Mouse (Mus musculus) hindbrain, embryonic 14.5 days (tissue): Measurements from ENCODE around the gene Atp6v1g3. TPM values are rescaled to one million over a fixed set of nuclear protein-coding genes. Genes with fewer than 3 reads are reported as not detected.
A peak's percentile ranks its signal among the peaks of the same experiment; 100 is the strongest.

Experiments used
- ATAC-seq: fragments of 200-750 bp; cut with Nextera tagmentation; 2 replicates; pipeline ENCODE4 v1.8.0; 2017; ENCODE audit warnings: moderate number of reproducible peaks, mild to moderate bottlenecking, moderate TSS enrichment, moderate library complexity; ENCODE audit not compliant: low FRiP score
- DNase-seq: peaks from one replicate; pipeline ENCODE4 v3.0.0-alpha.2; 2015; ENCODE audit warnings: low spot score
- H3K27ac ChIP-seq: fragments of 300-500 bp; sonication (generic); 2 replicates; pipeline ENCODE4 v1.5.1; 2014; ENCODE audit warnings: mild to moderate bottlenecking, moderate library complexity
- H3K27me3 ChIP-seq: fragments of 300-500 bp; sonication (generic); 2 replicates; pipeline ENCODE4 v1.6.1; 2014; ENCODE audit warnings: mild to moderate bottlenecking, low read length, mixed read lengths; ENCODE audit not compliant: control insufficient read depth, insufficient read depth
- H3K36me3 ChIP-seq: fragments of 300-500 bp; sonication (generic); replicated peaks from 2 replicates; pipeline ENCODE4 v1.6.1; 2014; ENCODE audit not compliant: control insufficient read depth, insufficient read depth
- H3K4me1 ChIP-seq: fragments of 300-500 bp; sonication (generic); replicated peaks from 2 replicates; pipeline ENCODE4 v1.6.1; 2014; ENCODE audit warnings: antibody characterized with exemption, low read length, mixed read lengths; ENCODE audit not compliant: control insufficient read depth, insufficient read depth
- H3K4me2 ChIP-seq: fragments of 300-500 bp; sonication (generic); replicated peaks from 2 replicates; pipeline ENCODE4 v1.6.1; 2014; ENCODE audit warnings: mild to moderate bottlenecking, moderate library complexity
- H3K4me3 ChIP-seq: fragments of 300-500 bp; sonication (generic); replicated peaks from 2 replicates; pipeline ENCODE4 v1.5.1; 2014; ENCODE audit warnings: mild to moderate bottlenecking, low read length
- H3K9ac ChIP-seq: fragments of 300-500 bp; sonication (generic); 2 replicates; pipeline ENCODE4 v1.6.1; 2014
- H3K9me3 ChIP-seq: fragments of 300-500 bp; sonication (generic); 2 replicates; pipeline ENCODE4 v1.6.1; 2016; ENCODE audit warnings: low read length; ENCODE audit not compliant: control insufficient read depth
- WGBS: fragments of 180-500 bp; shearing (Covaris S2); extraction: QIAGEN DNeasy Blood & Tissue Kit; methylation state at CpG from one replicate; pipeline ENCODE4 v1.1.7; 2014; 5-methylcytosine and 5-hydroxymethylcytosine counted together
- polyA plus RNA-seq: library from polyadenylated mRNA; unstranded; fragments of >200 nt; fragmentation: Nextera tagmentation; extraction: Ambion mirVana; gene quantifications from 2 replicates; pipeline ENCODE4 v1.2.1, GENCODE M21; 2014

Atp6v1g3 gene
- polyA plus RNA-seq, 1 experiment from 2014 or later = not detected

DNA sequence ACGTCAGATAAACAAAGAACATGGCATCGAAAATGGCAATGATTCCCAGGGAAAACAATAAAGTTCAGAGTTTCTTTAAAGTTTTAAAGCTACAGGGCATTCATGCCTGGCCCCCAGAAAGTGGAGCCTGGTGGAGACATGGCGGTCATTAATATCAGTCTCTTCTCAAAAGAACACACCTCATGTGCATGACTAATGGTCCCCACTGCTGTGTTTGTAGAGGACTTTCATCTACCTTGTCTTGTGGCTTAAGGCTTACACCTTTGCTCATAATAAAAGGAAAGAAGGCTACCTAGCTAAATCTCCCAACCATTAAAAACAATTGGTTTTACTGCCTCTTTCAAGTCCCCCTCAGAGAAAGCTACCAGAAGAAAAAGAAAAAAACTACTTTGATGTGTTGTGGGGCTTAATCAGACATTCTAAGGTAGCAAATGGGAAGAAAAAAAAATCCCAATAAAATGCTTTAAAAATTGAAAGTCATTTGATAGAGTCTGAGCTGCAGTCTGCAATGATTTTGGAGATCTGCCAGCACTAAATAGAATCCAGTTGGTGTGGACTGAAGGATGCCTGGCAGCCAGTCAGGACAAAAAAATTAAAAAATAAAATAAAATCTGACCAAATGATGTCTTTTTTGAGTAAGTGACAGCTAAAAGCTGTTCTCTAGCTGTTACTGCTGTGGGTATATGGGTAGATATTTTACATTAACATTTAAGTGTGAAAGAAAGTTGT is 9.0 kb downstream of the Atp6v1g3 start:
- Histone ChIP-seq H3K4me2 (no peak overlapping the region), H3K36me3 (no peaks in the 10 kb centered on the region), H3K4me1 (no peaks in the 10 kb centered on the region), H3K27ac (no peak overlapping the region), H3K9ac (no peak overlapping the region), H3K4me3 (no peak overlapping the region), H3K9me3 (no peaks in the 10 kb centered on the region), H3K27me3 (no peaks in the 10 kb centered on the region)
- WGBS = 83% methylated on average over 3 of the region's 3 CpGs
- DNase-seq (peak; percentile 41), ATAC-seq (no peak)

DNA sequence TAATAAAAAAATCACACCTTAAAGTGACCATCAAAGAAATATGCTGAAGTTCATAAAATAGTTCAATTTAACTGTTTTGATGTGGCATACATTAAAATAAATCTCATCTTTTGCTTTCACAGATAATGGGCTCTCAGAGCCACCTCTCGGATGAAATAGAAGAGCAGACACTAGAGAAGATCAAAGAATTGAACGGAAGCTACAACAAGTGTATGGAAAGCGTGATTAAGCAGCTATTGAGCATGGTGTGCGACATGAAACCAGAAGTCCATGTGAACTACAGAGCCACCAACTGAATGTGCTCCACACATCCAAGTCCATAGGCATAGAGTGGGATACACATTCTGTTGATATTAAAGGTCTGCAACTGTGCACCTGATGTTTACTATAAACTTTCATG is 14.1 kb downstream of the Atp6v1g3 start:
- Histone ChIP-seq H3K27ac (no peak overlapping the region), H3K4me2 (no peak overlapping the region), H3K27me3 (no peaks in the 10 kb centered on the region), H3K4me1 (no peaks in the 10 kb centered on the region), H3K4me3 (no peak overlapping the region), H3K36me3 (no peaks in the 10 kb centered on the region), H3K9ac (no peak overlapping the region), H3K9me3 (no peaks in the 10 kb centered on the region)
- DNase-seq = no peak
- no peak for ATAC-seq
- WGBS = 90% methylated on average over 4 of the region's 4 CpGs

DNA sequence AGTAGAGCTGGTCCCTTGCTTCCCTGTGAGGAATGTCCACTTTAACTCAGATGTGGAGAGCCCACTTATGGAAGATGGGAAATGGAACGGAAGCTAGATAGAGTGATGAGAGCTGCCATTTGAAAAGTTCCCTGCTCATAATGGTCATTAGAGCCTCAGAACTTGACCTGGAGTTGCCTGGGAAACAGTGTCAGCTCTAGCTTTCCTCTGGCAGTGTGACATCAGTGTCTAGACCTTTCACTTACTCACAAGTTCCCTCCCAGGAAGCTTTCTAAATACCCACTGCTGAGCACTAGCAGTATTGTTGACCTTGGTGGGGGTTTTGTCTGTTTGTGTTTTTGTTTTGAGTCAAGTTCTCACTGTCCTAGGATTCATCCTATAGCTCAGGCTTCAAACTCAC is 15.2 kb downstream of the Atp6v1g3 start:
- Histone ChIP-seq H3K4me3 (no peak overlapping the region), H3K4me1 (no peaks in the 10 kb centered on the region)

DNA sequence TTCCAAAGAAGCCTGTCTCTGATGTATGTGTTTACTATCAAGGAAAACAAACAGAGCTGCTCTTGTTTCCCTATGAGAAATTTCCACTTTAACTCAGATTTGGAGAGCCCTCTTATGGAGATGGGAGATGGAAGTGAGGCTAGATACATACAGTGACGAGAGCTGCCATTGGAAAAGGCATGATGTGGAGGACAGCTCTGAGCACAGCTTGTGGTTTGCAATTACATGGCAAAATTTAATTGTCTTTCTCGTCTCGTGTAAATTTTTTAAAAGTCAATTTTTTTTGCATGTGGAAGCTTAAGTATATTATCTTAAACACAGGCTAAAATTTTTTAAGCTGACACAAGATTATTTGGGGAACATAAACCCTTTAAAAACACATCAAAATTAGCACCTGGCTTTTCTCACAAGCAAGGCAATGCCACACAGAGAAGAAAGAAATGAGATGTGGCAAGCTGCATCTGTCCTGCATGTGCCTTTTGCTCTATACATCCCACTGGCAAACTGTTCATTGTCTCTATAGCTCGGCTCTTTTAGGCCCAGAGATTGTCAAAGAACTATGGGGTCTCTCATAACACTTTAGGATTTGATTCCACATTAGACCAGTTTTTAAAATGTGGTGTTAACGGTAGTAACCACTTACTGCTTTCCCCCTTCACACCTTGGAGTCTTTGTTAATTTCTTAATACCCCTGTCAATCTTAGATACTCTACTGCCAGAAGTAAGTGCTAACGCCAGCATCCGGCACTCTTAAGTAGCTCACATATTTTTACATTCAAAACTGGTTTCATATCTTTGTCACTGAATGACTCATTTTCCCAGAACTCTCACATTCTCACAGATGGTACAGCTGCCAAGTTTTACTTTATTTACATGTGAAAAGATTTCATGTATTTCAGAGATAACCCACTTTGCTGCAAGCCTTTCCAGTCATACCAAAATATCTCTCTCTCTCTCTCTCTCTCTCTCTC is 16.2 kb downstream of the Atp6v1g3 start:
- ATAC-seq (no peak), DNase-seq (no peak)
- Histone ChIP-seq H3K27me3 (no peaks in the 10 kb centered on the region), H3K9ac (no peak overlapping the region), H3K4me2 (no peak overlapping the region), H3K27ac (no peak overlapping the region), H3K36me3 (no peaks in the 10 kb centered on the region), H3K9me3 (no peaks in the 10 kb centered on the region), H3K4me3 (no peak overlapping the region), H3K4me1 (no peaks in the 10 kb centered on the region)
- WGBS = 69% methylated on average over 7 of the region's 7 CpGs

More for the DNA sequence above, 15.2 kb downstream of the Atp6v1g3 start:
- no peaks in the 10 kb centered on the region for H3K9me3 ChIP-seq
- 64% methylated on average over 1 of the region's 1 CpGs for WGBS
- no peak for DNase-seq
- H3K9ac ChIP-seq = no peak overlapping the region
- H3K36me3 ChIP-seq = no peaks in the 10 kb centered on the region
- no peak overlapping the region for H3K4me2 ChIP-seq
- H3K27me3 ChIP-seq = no peaks in the 10 kb centered on the region
- no peak overlapping the region for H3K27ac ChIP-seq
- no peak for ATAC-seq

DNA sequence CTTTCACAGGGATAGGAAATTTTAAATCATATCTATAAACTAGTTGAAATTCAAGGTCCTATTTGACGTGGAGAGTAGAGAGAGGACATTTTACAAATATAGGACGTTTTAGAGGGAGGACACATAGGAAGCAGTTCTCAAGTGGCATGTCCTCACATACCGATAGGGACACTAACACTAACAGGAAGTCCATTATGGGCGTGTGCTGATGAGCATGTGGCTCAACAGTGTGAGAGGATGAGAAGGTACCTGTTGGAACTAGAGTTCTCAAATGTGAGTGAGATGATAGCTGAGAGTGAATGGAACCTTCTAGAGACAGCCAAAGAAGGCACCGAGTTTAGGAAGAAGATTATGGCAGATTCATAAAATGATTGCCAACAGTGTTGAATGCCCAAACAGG is 17.9 kb downstream of the Atp6v1g3 start:
- no peak for DNase-seq
- no peaks in the 10 kb centered on the region for H3K9me3 ChIP-seq
- ATAC-seq = no peak
- H3K36me3 ChIP-seq = no peaks in the 10 kb centered on the region
- H3K9ac ChIP-seq = no peak overlapping the region
- no peaks in the 10 kb centered on the region for H3K27me3 ChIP-seq
- H3K4me2 ChIP-seq = no peak overlapping the region
- WGBS = 86% methylated on average over 5 of the region's 5 CpGs
- no peaks in the 10 kb centered on the region for H3K4me1 ChIP-seq
- H3K27ac ChIP-seq = no peak overlapping the region
- no peak overlapping the region for H3K4me3 ChIP-seq

DNA sequence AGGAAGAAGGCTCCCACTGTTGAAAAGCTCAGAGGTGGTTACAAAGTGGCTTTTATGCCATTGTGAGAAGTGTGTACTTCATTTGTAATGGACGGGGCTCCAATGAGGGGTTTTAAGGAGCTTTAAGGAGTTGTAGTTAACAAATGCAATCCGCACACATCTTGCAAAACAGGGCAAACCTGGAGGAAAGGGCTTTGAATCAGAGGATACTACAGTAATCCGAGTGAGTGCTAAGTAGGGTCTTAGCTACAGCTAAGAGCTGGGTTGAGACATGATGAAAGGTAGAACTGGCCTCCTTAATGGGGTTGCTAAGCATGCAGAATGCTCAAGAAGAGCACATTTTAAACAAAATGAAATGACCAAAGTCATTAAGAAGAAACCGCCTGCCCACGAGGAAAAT is 20.9 kb downstream of the Atp6v1g3 start:
- H3K27ac ChIP-seq = no peak overlapping the region
- H3K4me2 ChIP-seq = no peak overlapping the region
- H3K4me1 ChIP-seq = no peaks in the 10 kb centered on the region
- no peak for ATAC-seq
- H3K9me3 ChIP-seq = no peaks in the 10 kb centered on the region
- DNase-seq = no peak
- no peak overlapping the region for H3K9ac ChIP-seq
- no peak overlapping the region for H3K4me3 ChIP-seq
- H3K27me3 ChIP-seq = no peaks in the 10 kb centered on the region
- WGBS = 89% methylated on average over 5 of the region's 5 CpGs
- no peaks in the 10 kb centered on the region for H3K36me3 ChIP-seq

DNA sequence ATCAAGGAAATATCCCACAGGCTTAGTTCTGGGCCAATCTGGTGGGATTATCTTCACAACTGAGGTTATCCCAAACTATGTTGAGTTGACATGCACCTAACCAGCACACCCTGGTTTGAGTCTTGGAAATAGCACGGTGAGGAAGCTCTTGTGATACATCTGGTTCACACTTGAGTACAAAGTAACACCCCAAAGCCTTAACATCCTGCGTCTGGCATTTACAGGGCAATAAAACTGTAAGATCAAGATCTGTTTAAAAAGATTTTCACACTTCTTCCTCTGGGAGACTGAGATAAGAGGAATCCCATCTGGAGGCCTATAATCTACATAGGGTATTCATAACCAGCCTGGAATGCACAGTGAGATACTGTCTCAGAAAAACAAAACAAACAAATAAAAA is 24.6 kb downstream of the Atp6v1g3 start:
- Histone ChIP-seq H3K4me2 (no peak overlapping the region), H3K9me3 (no peaks in the 10 kb centered on the region), H3K4me3 (no peak overlapping the region), H3K27me3 (no peaks in the 10 kb centered on the region), H3K9ac (no peak overlapping the region), H3K36me3 (no peaks in the 10 kb centered on the region), H3K4me1 (no peaks in the 10 kb centered on the region), H3K27ac (no peak overlapping the region)
- no peak for DNase-seq
- WGBS = 89% methylated on average over 2 of the region's 2 CpGs
- no peak for ATAC-seq

DNA sequence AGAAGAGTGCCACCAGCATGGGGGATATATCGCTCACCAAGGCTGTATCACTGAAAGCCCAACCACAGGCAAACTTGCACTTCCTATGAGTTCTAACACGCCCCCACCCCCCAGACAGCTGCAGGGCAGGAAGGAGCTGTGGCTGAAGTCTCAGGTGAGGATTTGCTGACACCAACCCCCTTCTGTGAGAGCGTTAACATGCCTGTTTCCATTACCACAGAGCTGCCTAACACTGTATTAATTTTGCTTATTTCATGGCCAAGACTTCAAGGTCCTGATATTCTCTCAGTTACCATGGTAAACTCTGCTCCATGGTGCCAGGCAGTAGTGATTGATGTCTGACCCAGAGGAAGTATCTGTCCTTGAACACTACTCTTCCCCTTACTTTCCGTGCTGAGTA is 26.0 kb downstream of the Atp6v1g3 start:
- Histone ChIP-seq H3K36me3 (no peaks in the 10 kb centered on the region), H3K9ac (no peak overlapping the region), H3K4me2 (no peak overlapping the region), H3K4me1 (no peaks in the 10 kb centered on the region), H3K27me3 (no peaks in the 10 kb centered on the region), H3K9me3 (no peaks in the 10 kb centered on the region), H3K27ac (no peak overlapping the region), H3K4me3 (no peak overlapping the region)
- DNase-seq (no peak), ATAC-seq (no peak)
- 71% methylated on average over 4 of the region's 4 CpGs for WGBS

DNA sequence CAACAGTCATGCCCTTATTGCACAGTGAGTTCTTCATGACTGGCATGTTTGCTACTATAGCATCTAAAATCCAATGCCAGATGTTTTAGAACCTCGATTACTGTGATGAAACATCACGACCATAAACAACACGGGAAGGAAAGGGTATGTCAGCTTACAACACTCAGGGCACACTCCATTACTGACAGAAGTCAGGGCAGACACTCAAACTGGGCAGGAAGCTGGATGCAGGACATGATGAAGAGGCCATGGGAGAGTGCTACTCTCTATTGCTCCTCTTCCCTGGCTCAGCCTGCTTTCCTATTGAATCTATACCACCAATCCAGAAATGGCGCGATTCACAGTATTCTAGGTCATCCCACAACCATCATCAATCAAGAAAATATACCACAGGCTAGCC is 28.4 kb downstream of the Atp6v1g3 start:
- no peaks in the 10 kb centered on the region for H3K36me3 ChIP-seq
- no peak overlapping the region for H3K4me2 ChIP-seq

More for the DNA sequence above, 28.4 kb downstream of the Atp6v1g3 start:
- ATAC-seq (no peak), DNase-seq (no peak)
- Histone ChIP-seq H3K27me3 (no peaks in the 10 kb centered on the region), H3K4me1 (no peaks in the 10 kb centered on the region), H3K9ac (no peak overlapping the region), H3K9me3 (no peaks in the 10 kb centered on the region), H3K27ac (no peak overlapping the region), H3K4me3 (no peak overlapping the region)
- 85% methylated on average over 5 of the region's 5 CpGs for WGBS
